Mouse (Mus musculus) cerebral cortex, adult 2 months (tissue): Measurements from ENCODE around the gene Larp1b.

ENCODE experiments used
- WGBS: fragments of 180-500 bp; shearing (Covaris S2); methylation state at CpG from one replicate; pipeline ENCODE4 v1.1.7; 2018; 5-methylcytosine and 5-hydroxymethylcytosine counted together

Larp1b gene

DNA sequence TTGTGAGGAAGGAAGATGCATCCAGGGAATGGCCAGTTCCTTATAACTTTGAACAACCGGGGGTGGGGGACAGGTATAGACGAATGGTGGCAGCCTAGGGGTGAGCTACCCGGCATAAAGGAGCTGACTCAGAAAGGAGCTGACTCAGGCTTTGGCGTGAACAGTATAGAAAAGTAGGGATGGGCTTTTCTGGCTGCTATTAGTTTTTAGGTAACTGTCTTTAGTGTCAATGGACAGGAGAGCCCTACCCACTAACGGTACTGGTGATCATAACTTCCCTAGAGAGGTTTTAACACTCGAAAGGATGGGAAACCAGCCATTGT lies 134.1 kb downstream of the Larp1b start:
- under 1% methylated on average over 6 of the region's 6 CpGs for WGBS

DNA sequence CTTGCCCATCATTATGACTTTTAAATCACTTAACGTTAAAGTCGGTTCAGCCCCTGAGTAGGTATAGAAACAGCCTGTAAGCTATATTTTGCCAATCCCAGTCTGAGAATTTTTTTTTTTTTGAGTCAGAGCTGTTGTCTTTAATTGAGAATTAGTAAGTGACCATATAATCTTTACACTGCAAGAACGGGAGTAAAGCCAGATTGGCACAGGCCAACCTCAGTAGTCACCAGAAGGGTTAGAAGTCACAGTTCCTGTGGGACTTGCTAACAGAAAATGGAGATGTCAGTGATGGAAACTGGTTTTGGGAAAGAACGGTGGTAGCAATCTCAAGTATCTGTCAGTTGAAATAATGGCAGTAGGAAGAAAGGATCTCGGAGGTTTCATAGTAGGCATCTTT lies 134.8 kb downstream of the Larp1b start:
- 80% methylated on average over 5 of the region's 5 CpGs for WGBS
